Mouse (Mus musculus): ENCODE results near the gene Dbn1. TPM values are rescaled to one million over a fixed set of nuclear protein-coding genes. Genes with fewer than 3 reads are reported as not detected.
A peak's percentile ranks its signal among the peaks of the same experiment; 100 is the strongest.
"Not testable (repeated sequence)": the region's sequence is repeated elsewhere in the genome, so short reads cannot be mapped to it uniquely, and the experiment has no call there.

Dbn1 gene
- polyA plus RNA-seq, 1 experiment from 2014 or later: 110 TPM

DNA sequence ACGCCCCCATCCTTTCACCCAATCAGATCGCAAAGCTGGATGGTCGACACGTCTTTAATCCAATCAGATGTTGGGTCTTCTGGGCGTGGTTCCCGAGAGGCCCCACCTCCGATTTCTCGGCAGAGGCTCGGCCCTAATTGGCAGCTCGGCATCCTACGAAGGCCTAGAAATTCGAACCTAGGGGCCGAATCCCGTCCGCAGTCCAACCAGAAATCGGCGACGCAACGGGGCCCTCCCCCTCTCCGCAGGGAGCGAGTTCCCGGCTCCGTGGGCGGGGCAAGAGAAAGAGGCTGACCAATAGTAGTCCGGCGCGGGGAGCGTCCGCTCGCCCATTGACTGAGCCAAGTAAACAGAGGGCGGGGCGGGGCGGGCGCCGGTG lies 43.0 kb downstream of the Dbn1 start, which contains the start of gene Grk6:
TSS of gene Grk6 (plus strand) at position 136 of the 379 bp plus-strand sequence.
- peaks cover 26% of the 10 kb centered on the region for H3K4me1 ChIP-seq
- no peaks in the 10 kb centered on the region for H3K27me3 ChIP-seq (replicated peaks)
- H3K9me3 ChIP-seq: no peaks in the 10 kb centered on the region
- no peaks in the 10 kb centered on the region for H3K36me3 ChIP-seq
- peak within 1 kb of the TSS; percentile 99 for H3K27ac ChIP-seq
- H3K4me2 ChIP-seq: peak within 1 kb of the TSS; percentile 83
- ATAC-seq (ENCODE audit: insufficient read depth, low FRiP score, low read depth): peak; percentile 96
- under 1% methylated on average over 35 of the region's 35 CpGs for WGBS
- H3K4me3 ChIP-seq (replicated peaks): peak within 1 kb of the TSS; percentile 74
- peak within 1 kb of the TSS; percentile 89 for H3K9ac ChIP-seq

GRCm38 (mm10) chr13:55444286-55444936 lies 43.5 kb downstream of the Dbn1 start:
- ATAC-seq (ENCODE audit: insufficient read depth, low FRiP score, low read depth): peak; percentile 69
- Histone ChIP-seq H3K9ac (peak overlapping the region; percentile 2; the same call in 1 of the 2 replicates), H3K36me3 (no peaks in the 10 kb centered on the region), H3K4me2 (peak overlapping the region; percentile 75), H3K9me3 (no peaks in the 10 kb centered on the region), H3K27me3 (replicated peaks) (no peaks in the 10 kb centered on the region), H3K4me3 (replicated peaks) (peak overlapping the region; percentile 74), H3K27ac (peak overlapping the region; percentile 99), H3K4me1 (peaks cover 23% of the 10 kb centered on the region)
- WGBS: under 1% methylated on average over 32 of the region's 33 CpGs

- WGBS: 29% methylated on average over 9 of the region's 9 CpGs
- no peaks in the 10 kb centered on the region for H3K36me3 ChIP-seq
Measured at GRCm38 (mm10) chr13:55443799-55444285, 44.1 kb downstream of the Dbn1 start.

DNA sequence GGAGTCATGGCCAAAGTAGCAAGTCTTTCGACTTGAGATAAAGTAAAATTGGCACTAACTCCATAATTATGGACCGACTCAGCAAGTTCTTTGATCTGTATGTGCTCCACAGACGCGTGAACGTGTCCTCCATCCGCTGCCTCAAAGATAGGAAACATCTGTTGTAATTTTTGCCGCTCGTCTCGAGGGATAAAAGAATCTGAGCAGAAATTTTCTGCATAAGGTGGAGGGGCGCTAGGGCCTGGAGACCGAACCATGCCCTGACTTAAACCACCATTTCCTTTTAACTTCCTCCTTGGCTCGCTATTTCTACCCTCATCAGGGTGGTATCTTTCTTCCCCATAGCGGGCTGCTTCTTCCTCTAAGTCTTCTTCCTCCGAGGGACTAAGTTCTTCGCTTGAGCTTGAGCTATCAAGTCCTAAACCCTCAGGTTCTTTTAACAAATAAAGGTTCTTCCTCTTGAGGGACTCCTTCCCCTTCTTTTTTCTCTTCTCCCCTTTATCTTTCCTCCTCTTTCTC lies 50.7 kb downstream of the Dbn1 start:
- not testable (repeated sequence) for H3K9ac ChIP-seq; ATAC-seq (ENCODE audit: insufficient read depth, low FRiP score, low read depth); H3K27me3 ChIP-seq (replicated peaks); H3K4me2 ChIP-seq; H3K36me3 ChIP-seq; H3K9me3 ChIP-seq; H3K4me3 ChIP-seq (replicated peaks); H3K4me1 ChIP-seq; H3K27ac ChIP-seq
- 79% methylated on average over 15 of the region's 15 CpGs for WGBS

More at GRCm38 (mm10) chr13:55443799-55444285, 44.1 kb downstream of the Dbn1 start:
- H3K27ac ChIP-seq: peak overlapping the region; percentile 99
- H3K27me3 ChIP-seq (replicated peaks): no peaks in the 10 kb centered on the region
- ATAC-seq (ENCODE audit: insufficient read depth, low FRiP score, low read depth): no peak
- H3K9me3 ChIP-seq: no peaks in the 10 kb centered on the region
- H3K4me3 ChIP-seq (replicated peaks): peak overlapping the region; percentile 74
- peaks cover 18% of the 10 kb centered on the region for H3K4me1 ChIP-seq
- peak overlapping the region; percentile 2; the same call in 1 of the 2 replicates for H3K9ac ChIP-seq
- peak overlapping the region; percentile 75 for H3K4me2 ChIP-seq

DNA sequence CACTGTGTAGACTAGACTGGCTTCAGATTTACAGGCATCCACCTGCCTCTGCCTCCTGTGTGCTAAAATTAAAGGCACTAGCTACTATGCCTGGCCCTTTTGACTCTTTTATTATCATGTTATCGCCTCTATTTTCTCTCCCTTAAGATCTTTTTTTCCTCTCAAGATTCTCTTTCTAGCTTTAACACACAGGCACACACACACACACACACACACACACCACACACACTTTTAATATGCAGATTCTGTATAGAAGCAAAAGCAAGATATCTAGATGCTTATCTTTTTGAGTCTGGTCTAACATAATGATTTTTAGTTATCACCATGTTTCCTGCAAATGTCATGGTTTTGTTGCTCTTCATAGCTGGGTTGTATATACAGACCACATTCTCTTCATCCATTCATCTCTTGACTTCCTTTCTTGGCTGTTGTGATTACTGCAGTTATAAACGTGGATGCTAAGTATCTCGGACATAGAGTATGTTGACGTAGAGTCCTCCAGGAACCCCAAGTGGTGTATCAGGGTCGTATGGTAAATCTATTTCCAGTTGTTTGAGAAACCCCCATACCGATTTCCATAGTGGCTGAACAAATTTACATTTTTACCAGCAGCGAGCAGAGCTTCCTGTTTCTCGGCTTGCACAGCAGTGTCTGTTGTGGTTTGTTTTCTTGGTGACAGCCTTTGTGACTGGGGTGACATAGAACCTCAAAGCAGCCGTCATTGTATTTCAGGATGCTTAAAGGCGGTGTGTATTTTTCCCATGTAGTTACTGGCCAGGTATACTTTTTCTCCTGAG lies 55.8 kb downstream of the Dbn1 start:
- WGBS: 62% methylated on average over 10 of the region's 10 CpGs
- no peak overlapping the region for H3K27ac ChIP-seq
- H3K27me3 ChIP-seq (replicated peaks): no peaks in the 10 kb centered on the region
- no peak overlapping the region for H3K9ac ChIP-seq
- no peak overlapping the region for H3K4me3 ChIP-seq (replicated peaks)
- no peaks in the 10 kb centered on the region for H3K36me3 ChIP-seq
- H3K4me1 ChIP-seq: no peaks in the 10 kb centered on the region
- no peak overlapping the region for H3K4me2 ChIP-seq
- no peak for ATAC-seq (ENCODE audit: insufficient read depth, low FRiP score, low read depth)
- no peaks in the 10 kb centered on the region for H3K9me3 ChIP-seq

- Histone ChIP-seq H3K9ac (no peak overlapping the region), H3K9me3 (no peaks in the 10 kb centered on the region), H3K27ac (no peak overlapping the region), H3K27me3 (replicated peaks) (no peaks in the 10 kb centered on the region), H3K4me2 (no peak overlapping the region), H3K4me1 (no peaks in the 10 kb centered on the region), H3K4me3 (replicated peaks) (no peak overlapping the region), H3K36me3 (no peaks in the 10 kb centered on the region)
- no peak for ATAC-seq (ENCODE audit: insufficient read depth, low FRiP score, low read depth)
- WGBS: 77% methylated on average over 2 of the region's 2 CpGs
Measured at GRCm38 (mm10) chr13:55430566-55430965, 57.3 kb downstream of the Dbn1 start.

- 62% methylated on average over 12 of the region's 12 CpGs for WGBS
- Histone ChIP-seq H3K4me3 (replicated peaks) (no peak overlapping the region), H3K36me3 (no peaks in the 10 kb centered on the region), H3K4me1 (no peaks in the 10 kb centered on the region), H3K4me2 (no peak overlapping the region), H3K27ac (no peak overlapping the region), H3K9me3 (no peaks in the 10 kb centered on the region), H3K9ac (no peak overlapping the region), H3K27me3 (replicated peaks) (no peaks in the 10 kb centered on the region)
- ATAC-seq (ENCODE audit: insufficient read depth, low FRiP score, low read depth): peak; percentile 50; the same call in 1 of the 2 replicates
Measured at GRCm38 (mm10) chr13:55429226-55429888, 58.6 kb downstream of the Dbn1 start.

DNA sequence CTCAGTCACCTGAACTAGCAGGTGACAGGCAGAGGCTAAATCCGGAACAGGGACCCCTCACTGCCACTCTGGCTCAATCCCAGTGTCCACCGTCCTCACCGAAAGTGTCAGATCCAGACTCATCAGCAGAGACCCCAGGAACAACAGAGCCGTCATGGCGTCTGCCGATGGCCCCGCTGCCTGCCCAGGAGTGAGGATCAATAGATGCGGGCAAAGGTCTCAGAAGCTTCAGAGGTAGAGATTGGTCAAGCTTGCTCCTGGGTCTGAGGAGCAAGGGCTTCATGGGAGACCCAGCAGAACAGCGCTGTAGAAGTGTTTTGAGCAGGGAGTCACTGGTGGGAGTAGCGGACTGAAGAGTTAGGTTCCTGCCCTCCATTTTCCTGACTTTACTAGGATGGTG lies 61.3 kb downstream of the Dbn1 start, which contains the start of gene F12:
TSS of gene F12 (minus strand) at position 181 of the 400 bp plus-strand sequence.
- Histone ChIP-seq H3K9ac (no peak within 1 kb of the TSS), H3K27ac (no peak within 1 kb of the TSS), H3K4me1 (no peaks in the 10 kb centered on the region), H3K27me3 (replicated peaks) (peaks cover 6% of the 10 kb centered on the region), H3K36me3 (no peaks in the 10 kb centered on the region), H3K4me3 (replicated peaks) (no peak within 1 kb of the TSS), H3K9me3 (no peaks in the 10 kb centered on the region), H3K4me2 (no peak within 1 kb of the TSS)
- no peak for ATAC-seq (ENCODE audit: insufficient read depth, low FRiP score, low read depth)
- WGBS: 84% methylated on average over 10 of the region's 10 CpGs

Small RNAs within 50 kb of the gene (microRNA-seq; reads per million reads assigned to microRNA genes)
- 0.58 reads per million for gene Mir6943
- gene Mir6944: 19.3 reads per million, percentile 32 among the genes with 10 or more reads in this experiment
- gene Mir6945: 1.7 reads per million

Other genes with a start within 250 kb of the Dbn1 start
- 447 and 473 TPM in 2 replicates for gene Prelid1, start 167.6 kb downstream of the Dbn1 start, polyA plus RNA-seq (2015; fragmentation: Nextera tagmentation; extraction: Ambion mirVana)
- 89.8 and 93.2 TPM in 2 replicates for gene Rab24, start 166.2 kb downstream of the Dbn1 start, polyA plus RNA-seq (2015; fragmentation: Nextera tagmentation; extraction: Ambion mirVana)
- gene Mxd3, start 158.3 kb downstream of the Dbn1 start, polyA plus RNA-seq (2015; fragmentation: Nextera tagmentation; extraction: Ambion mirVana): 29.2 and 32.1 TPM in 2 replicates
- gene Lman2, start 125.3 kb downstream of the Dbn1 start, polyA plus RNA-seq (2015; fragmentation: Nextera tagmentation; extraction: Ambion mirVana): 114 and 127 TPM in 2 replicates
- 1.3 and 1.5 TPM in 2 replicates for gene Rgs14, start 118.4 kb downstream of the Dbn1 start, polyA plus RNA-seq (2015; fragmentation: Nextera tagmentation; extraction: Ambion mirVana)
- gene Slc34a1, start 89.9 kb downstream of the Dbn1 start, polyA plus RNA-seq (2015; fragmentation: Nextera tagmentation; extraction: Ambion mirVana): 0.06 and 0.17 TPM in 2 replicates
- gene Pfn3, start 72.9 kb downstream of the Dbn1 start, polyA plus RNA-seq (2015; fragmentation: Nextera tagmentation; extraction: Ambion mirVana): not detected in 2 replicates
- gene F12, start 61.3 kb downstream of the Dbn1 start, polyA plus RNA-seq (2015; fragmentation: Nextera tagmentation; extraction: Ambion mirVana): 2.5 and 6.8 TPM in 2 replicates
- gene Grk6, start 43.0 kb downstream of the Dbn1 start, polyA plus RNA-seq (2015; fragmentation: Nextera tagmentation; extraction: Ambion mirVana): 39.1 and 40.7 TPM in 2 replicates
- 0.72 and 0.85 TPM in 2 replicates for gene Prr7, start 23.8 kb downstream of the Dbn1 start, polyA plus RNA-seq (2015; fragmentation: Nextera tagmentation; extraction: Ambion mirVana)
- 198 and 218 TPM in 2 replicates for gene Pdlim7, start 25.6 kb upstream of the Dbn1 start, polyA plus RNA-seq (2015; fragmentation: Nextera tagmentation; extraction: Ambion mirVana)
- 4.3 and 5.3 TPM in 2 replicates for gene Dok3, start 41.2 kb upstream of the Dbn1 start, polyA plus RNA-seq (2015; fragmentation: Nextera tagmentation; extraction: Ambion mirVana)
- gene Ddx41, start 48.5 kb upstream of the Dbn1 start, polyA plus RNA-seq (2015; fragmentation: Nextera tagmentation; extraction: Ambion mirVana): 52.7 and 54.5 TPM in 2 replicates
- 29.1 and 32.1 TPM in 2 replicates for gene Fam193b, start 83.0 kb upstream of the Dbn1 start, polyA plus RNA-seq (2015; fragmentation: Nextera tagmentation; extraction: Ambion mirVana)
- gene Tmed9, start 85.6 kb upstream of the Dbn1 start, polyA plus RNA-seq (2015; fragmentation: Nextera tagmentation; extraction: Ambion mirVana): 150 and 156 TPM in 2 replicates
- gene B4galt7, start 111.8 kb upstream of the Dbn1 start, polyA plus RNA-seq (2015; fragmentation: Nextera tagmentation; extraction: Ambion mirVana): 24.6 and 26.3 TPM in 2 replicates
- gene Caml, start 134.9 kb upstream of the Dbn1 start, polyA plus RNA-seq (2015; fragmentation: Nextera tagmentation; extraction: Ambion mirVana): 49.2 and 53.0 TPM in 2 replicates
- 31.6 and 33.5 TPM in 2 replicates for gene Ddx46, start 146.9 kb upstream of the Dbn1 start, polyA plus RNA-seq (2015; fragmentation: Nextera tagmentation; extraction: Ambion mirVana)
- gene B230219D22Rik, start 205.0 kb upstream of the Dbn1 start, polyA plus RNA-seq (2015; fragmentation: Nextera tagmentation; extraction: Ambion mirVana): 56.8 and 57.5 TPM in 2 replicates
- 77.0 and 77.6 TPM in 2 replicates for gene Txndc15, start 226.5 kb upstream of the Dbn1 start, polyA plus RNA-seq (2015; fragmentation: Nextera tagmentation; extraction: Ambion mirVana)
- gene Pcbd2, start 239.3 kb upstream of the Dbn1 start, polyA plus RNA-seq (2015; fragmentation: Nextera tagmentation; extraction: Ambion mirVana): 73.4 and 80.9 TPM in 2 replicates